Mouse (Mus musculus) G1E (cell line): ENCODE measurements around the gene Abcb1b.

ENCODE experiments used
- CTCF ChIP-seq: IDR thresholded peaks from 2 replicates; pipeline ENCODE4 v1.5.1; 2012; ENCODE audit warnings: low read depth, low read length, inconsistent platforms, mixed read lengths
- GATA1 ChIP-seq: IDR thresholded peaks from 2 replicates; pipeline ENCODE4 v1.6.1; 2012; ENCODE audit warnings: borderline replicate concordance, low read length, inconsistent platforms, mixed read lengths
- GATA2 ChIP-seq: IDR thresholded peaks from 2 replicates; pipeline ENCODE4 v1.6.1; 2012; ENCODE audit warnings: low read depth, low read length, inconsistent platforms, borderline replicate concordance
- POLR2AphosphoS5 ChIP-seq: IDR thresholded peaks from 2 replicates; pipeline ENCODE4 v1.6.1; 2012; ENCODE audit warnings: low read depth, low read length, inconsistent platforms; ENCODE audit not compliant: insufficient replicate concordance
- TAL1 ChIP-seq: conservative IDR thresholded peaks from 2 replicates; pipeline ENCODE4 v1.6.1; 2012; ENCODE audit warnings: low read depth, low read length, inconsistent platforms, mixed read lengths

- TF ChIP-seq CTCF (no peak), GATA1 (no peak), TAL1 (no peak), POLR2AphosphoS5 (no peak), GATA2 (no peak)
These were observed 104.3 kb downstream of the Abcb1b start for GRCm38 (mm10) chr5:8902141-8902817.
